Mouse (Mus musculus): ENCODE measurements at regions not wholly inside any gene's neighbourhood (a gene's known extent, or its start where the extent isn't known, plus 50 kb on each side); places are given as distances from the start of the nearest gene placed in this dataset.

GRCm38 (mm10) chr4:142545187-142545586 is 306.0 kb upstream of the Kazn start:
- WGBS: 21% methylated on average over 1 of the region's 1 CpGs

DNA sequence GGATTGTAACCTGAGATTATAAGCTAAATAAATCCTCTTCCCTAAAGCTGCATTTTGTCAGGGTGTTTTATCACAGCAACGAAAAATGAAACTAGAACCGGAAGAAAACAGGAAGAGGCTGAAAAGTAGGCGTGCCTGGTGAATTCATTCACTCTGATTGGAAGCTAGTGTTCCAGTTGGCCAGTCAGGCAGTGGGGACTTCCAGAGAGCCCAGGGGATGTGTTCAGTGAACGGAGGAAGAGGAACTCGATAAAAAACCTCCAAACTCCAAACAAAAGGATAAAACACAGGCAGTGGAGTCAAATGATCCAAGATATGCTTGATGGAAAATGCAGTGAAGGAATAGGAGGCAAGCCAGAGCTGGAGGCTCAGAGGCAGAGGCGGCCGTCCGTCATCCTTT is 305.5 kb upstream of the Kazn start:
- WGBS: 70% methylated on average over 8 of the region's 8 CpGs
- H3K4me2 ChIP-seq (ENCODE audit: low read length): no peak overlapping the region
- no peak overlapping the region for H3K27ac ChIP-seq (replicated peaks in 1 of 2; ENCODE audit: control insufficient read depth in 1 of 2, insufficient read depth in 1 of 2, low read depth in 2 of 2, low read length in 2 of 2)
- H3K9ac ChIP-seq (ENCODE audit: low read length): no peak overlapping the region
- no peak for ATAC-seq (ENCODE audit: insufficient number of reproducible peaks, insufficient read depth, low FRiP score, low read depth)
- H3K9me3 ChIP-seq (ENCODE audit: control insufficient read depth, low read length): no peaks in the 10 kb centered on the region
- H3K27me3 ChIP-seq (ENCODE audit: control insufficient read depth, insufficient read depth, low read length): no peaks in the 10 kb centered on the region
- no peaks in the 10 kb centered on the region for H3K4me1 ChIP-seq (ENCODE audit: control insufficient read depth in 2 of 2, insufficient read depth in 2 of 2, low read length in 2 of 2)
- no peak overlapping the region for H3K4me3 ChIP-seq (ENCODE audit: control insufficient read depth in 1 of 2, insufficient read depth in 1 of 2, low read depth in 1 of 2, low read length in 2 of 2)
- no peaks in the 10 kb centered on the region for H3K36me3 ChIP-seq (ENCODE audit: control insufficient read depth, insufficient read depth, low read length)

More at GRCm38 (mm10) chr4:142545187-142545586, 306.0 kb upstream of the Kazn start:
- ATAC-seq (ENCODE audit: insufficient number of reproducible peaks, insufficient read depth, low FRiP score, low read depth): no peak
- Histone ChIP-seq H3K27me3 (ENCODE audit: control insufficient read depth, insufficient read depth, low read length) (no peaks in the 10 kb centered on the region), H3K36me3 (ENCODE audit: control insufficient read depth, insufficient read depth, low read length) (no peaks in the 10 kb centered on the region), H3K9me3 (ENCODE audit: control insufficient read depth, low read length) (no peaks in the 10 kb centered on the region), H3K4me3 (ENCODE audit: control insufficient read depth in 1 of 2, insufficient read depth in 1 of 2, low read depth in 1 of 2, low read length in 2 of 2) (no peak overlapping the region), H3K4me2 (ENCODE audit: low read length) (no peak overlapping the region), H3K27ac (replicated peaks in 1 of 2; ENCODE audit: control insufficient read depth in 1 of 2, insufficient read depth in 1 of 2, low read depth in 2 of 2, low read length in 2 of 2) (no peak overlapping the region), H3K9ac (ENCODE audit: low read length) (no peak overlapping the region), H3K4me1 (ENCODE audit: control insufficient read depth in 2 of 2, insufficient read depth in 2 of 2, low read length in 2 of 2) (no peaks in the 10 kb centered on the region)

- Histone ChIP-seq H3K36me3 (ENCODE audit: control insufficient read depth, insufficient read depth, low read length) (no peaks in the 10 kb centered on the region), H3K4me1 (ENCODE audit: control insufficient read depth in 2 of 2, insufficient read depth in 2 of 2, low read length in 2 of 2) (no peaks in the 10 kb centered on the region), H3K9me3 (ENCODE audit: control insufficient read depth, low read length) (no peaks in the 10 kb centered on the region), H3K9ac (ENCODE audit: low read length) (no peak overlapping the region), H3K4me3 (ENCODE audit: control insufficient read depth in 1 of 2, insufficient read depth in 1 of 2, low read depth in 1 of 2, low read length in 2 of 2) (no peak overlapping the region), H3K4me2 (ENCODE audit: low read length) (no peak overlapping the region), H3K27me3 (ENCODE audit: control insufficient read depth, insufficient read depth, low read length) (no peaks in the 10 kb centered on the region), H3K27ac (replicated peaks in 1 of 2; ENCODE audit: control insufficient read depth in 1 of 2, insufficient read depth in 1 of 2, low read depth in 2 of 2, low read length in 2 of 2) (no peak overlapping the region)
- no peak for ATAC-seq (ENCODE audit: insufficient number of reproducible peaks, insufficient read depth, low FRiP score, low read depth)
- 78% methylated on average over 12 of the region's 12 CpGs for WGBS
Observed at GRCm38 (mm10) chr4:142539200-142539750, 300.1 kb upstream of the Kazn start.

DNA sequence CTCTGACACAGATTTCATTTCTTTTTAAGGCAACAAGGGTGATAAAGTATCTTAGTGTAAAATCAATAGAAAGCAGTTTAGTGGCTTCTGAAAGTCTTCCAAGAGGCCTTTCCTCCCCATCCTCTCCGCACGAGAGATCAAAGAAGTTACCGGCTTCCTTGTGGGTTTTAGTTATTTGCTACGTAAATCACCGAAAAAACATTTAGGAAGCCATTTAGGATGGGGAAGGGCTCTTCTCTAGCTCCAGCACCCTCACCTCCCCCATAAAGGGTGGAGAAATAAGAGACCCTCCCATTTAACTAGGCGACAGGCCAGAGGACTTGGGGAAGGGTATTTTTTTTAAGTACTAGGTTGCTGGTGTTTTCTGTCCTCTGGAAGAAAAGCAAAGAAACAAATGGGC is 287.9 kb upstream of the Kazn start:
- no peak for ATAC-seq (ENCODE audit: insufficient number of reproducible peaks, insufficient read depth, low FRiP score, low read depth)
- 74% methylated on average over 6 of the region's 6 CpGs for WGBS

DNA sequence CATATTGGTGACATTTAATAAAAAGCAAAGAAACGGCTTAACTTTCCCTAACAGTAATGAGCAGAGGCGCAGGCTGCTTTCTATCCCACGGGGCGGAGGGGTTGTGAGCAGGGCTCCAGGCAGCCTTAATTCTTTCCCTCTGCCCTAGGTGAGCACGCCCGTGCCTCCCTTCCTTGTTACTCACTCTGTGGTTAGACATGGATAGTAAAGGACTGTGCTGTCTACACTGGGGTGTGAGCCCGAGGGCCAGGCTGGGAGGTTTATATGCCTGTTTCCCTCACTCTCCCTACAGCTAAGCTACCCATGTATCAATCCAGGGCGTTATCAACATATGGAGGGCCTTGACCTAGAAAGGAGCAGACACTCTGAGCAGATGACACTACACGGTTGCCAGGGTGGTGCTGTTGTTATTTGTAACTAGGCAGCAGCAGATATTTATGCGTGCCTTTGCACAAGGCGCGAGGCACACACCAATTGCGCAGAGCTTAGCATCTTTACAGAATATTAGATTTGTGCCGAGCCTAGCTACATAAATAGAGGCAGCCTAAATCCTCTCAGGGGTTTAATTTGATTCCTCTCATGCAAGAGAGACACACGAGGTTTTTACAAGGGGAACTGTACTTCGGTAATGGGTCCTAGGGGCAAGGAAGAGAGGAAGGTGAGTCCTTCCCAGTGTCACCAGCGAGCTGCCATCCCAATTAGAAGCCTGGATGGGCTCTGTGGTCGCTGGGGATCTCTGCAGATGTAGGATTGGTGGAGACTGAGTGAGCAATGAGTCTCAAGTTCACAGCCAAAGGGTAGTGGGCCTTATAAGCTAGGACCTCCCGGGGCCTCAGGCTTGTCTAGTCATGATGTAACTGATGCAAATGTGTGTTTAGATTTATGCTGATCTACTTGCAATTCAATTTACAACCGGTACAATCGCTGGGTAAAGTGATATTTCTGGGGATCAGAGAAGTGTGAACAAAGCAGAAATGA is 278.6 kb upstream of the Kazn start:
- Histone ChIP-seq H3K9ac (ENCODE audit: low read length) (no peak overlapping the region), H3K27ac (replicated peaks in 1 of 2; ENCODE audit: control insufficient read depth in 1 of 2, insufficient read depth in 1 of 2, low read depth in 2 of 2, low read length in 2 of 2) (no peak overlapping the region), H3K36me3 (ENCODE audit: control insufficient read depth, insufficient read depth, low read length) (no peaks in the 10 kb centered on the region), H3K4me2 (ENCODE audit: low read length) (no peak overlapping the region), H3K4me1 (ENCODE audit: control insufficient read depth in 2 of 2, insufficient read depth in 2 of 2, low read length in 2 of 2) (no peaks in the 10 kb centered on the region), H3K9me3 (ENCODE audit: control insufficient read depth, low read length) (peaks cover 7% of the 10 kb centered on the region; the same call in 1 of the 2 replicates), H3K27me3 (ENCODE audit: control insufficient read depth, insufficient read depth, low read length) (no peaks in the 10 kb centered on the region), H3K4me3 (ENCODE audit: control insufficient read depth in 1 of 2, insufficient read depth in 1 of 2, low read depth in 1 of 2, low read length in 2 of 2) (no peak overlapping the region)
- WGBS: 70% methylated on average over 21 of the region's 21 CpGs
- no peak for ATAC-seq (ENCODE audit: insufficient number of reproducible peaks, insufficient read depth, low FRiP score, low read depth)

More for the DNA sequence above, 287.9 kb upstream of the Kazn start:
- H3K9ac ChIP-seq (ENCODE audit: low read length): no peak overlapping the region
- H3K27ac ChIP-seq (replicated peaks in 1 of 2; ENCODE audit: control insufficient read depth in 1 of 2, insufficient read depth in 1 of 2, low read depth in 2 of 2, low read length in 2 of 2): no peak overlapping the region
- no peaks in the 10 kb centered on the region for H3K4me1 ChIP-seq (ENCODE audit: control insufficient read depth in 2 of 2, insufficient read depth in 2 of 2, low read length in 2 of 2)
- no peaks in the 10 kb centered on the region for H3K36me3 ChIP-seq (ENCODE audit: control insufficient read depth, insufficient read depth, low read length)
- H3K4me2 ChIP-seq (ENCODE audit: low read length): no peak overlapping the region
- H3K9me3 ChIP-seq (ENCODE audit: control insufficient read depth, low read length): no peaks in the 10 kb centered on the region
- no peaks in the 10 kb centered on the region for H3K27me3 ChIP-seq (ENCODE audit: control insufficient read depth, insufficient read depth, low read length)
- no peak overlapping the region for H3K4me3 ChIP-seq (ENCODE audit: control insufficient read depth in 1 of 2, insufficient read depth in 1 of 2, low read depth in 1 of 2, low read length in 2 of 2)

DNA sequence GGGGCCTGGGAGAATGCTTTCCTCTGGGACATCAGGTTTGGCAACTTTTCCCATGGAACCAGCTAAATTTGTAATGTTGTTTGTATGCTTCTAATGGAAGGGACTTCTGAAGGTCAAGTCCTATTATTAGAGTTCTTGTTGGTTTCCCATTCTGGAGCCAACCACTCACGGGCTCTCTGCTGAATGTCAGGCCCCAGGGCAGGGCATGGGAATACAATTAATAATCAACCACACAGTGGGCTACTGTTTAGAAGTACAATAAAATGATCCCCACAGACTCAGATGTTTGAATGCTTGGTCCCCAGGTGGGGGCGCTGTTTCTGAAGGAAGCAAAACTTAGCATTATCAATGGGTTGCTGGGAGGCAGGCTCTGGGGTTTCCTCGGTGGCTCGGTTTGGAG is 275.6 kb upstream of the Kazn start:
- Histone ChIP-seq H3K4me1 (ENCODE audit: control insufficient read depth in 2 of 2, insufficient read depth in 2 of 2, low read length in 2 of 2) (no peaks in the 10 kb centered on the region), H3K27ac (replicated peaks in 1 of 2; ENCODE audit: control insufficient read depth in 1 of 2, insufficient read depth in 1 of 2, low read depth in 2 of 2, low read length in 2 of 2) (no peak overlapping the region), H3K36me3 (ENCODE audit: control insufficient read depth, insufficient read depth, low read length) (no peaks in the 10 kb centered on the region), H3K9me3 (ENCODE audit: control insufficient read depth, low read length) (peaks cover 16% of the 10 kb centered on the region; the same call in 1 of the 2 replicates), H3K9ac (ENCODE audit: low read length) (no peak overlapping the region), H3K4me2 (ENCODE audit: low read length) (no peak overlapping the region), H3K4me3 (ENCODE audit: control insufficient read depth in 1 of 2, insufficient read depth in 1 of 2, low read depth in 1 of 2, low read length in 2 of 2) (no peak overlapping the region), H3K27me3 (ENCODE audit: control insufficient read depth, insufficient read depth, low read length) (no peaks in the 10 kb centered on the region)
- no peak for ATAC-seq (ENCODE audit: insufficient number of reproducible peaks, insufficient read depth, low FRiP score, low read depth)
- 88% methylated on average over 4 of the region's 4 CpGs for WGBS

GRCm38 (mm10) chr4:142509386-142509785 is 270.2 kb upstream of the Kazn start:
- WGBS: 78% methylated on average over 2 of the region's 2 CpGs
- ATAC-seq (ENCODE audit: insufficient number of reproducible peaks, insufficient read depth, low FRiP score, low read depth): no peak
- no peak overlapping the region for H3K4me3 ChIP-seq (ENCODE audit: control insufficient read depth in 1 of 2, insufficient read depth in 1 of 2, low read depth in 1 of 2, low read length in 2 of 2)
- H3K36me3 ChIP-seq (ENCODE audit: control insufficient read depth, insufficient read depth, low read length): no peaks in the 10 kb centered on the region
- H3K9me3 ChIP-seq (ENCODE audit: control insufficient read depth, low read length): peaks cover 16% of the 10 kb centered on the region; the same call in 1 of the 2 replicates
- H3K27me3 ChIP-seq (ENCODE audit: control insufficient read depth, insufficient read depth, low read length): peaks cover 8% of the 10 kb centered on the region; the same call in 1 of the 2 replicates
- no peak overlapping the region for H3K4me2 ChIP-seq (ENCODE audit: low read length)
- no peak overlapping the region for H3K27ac ChIP-seq (replicated peaks in 1 of 2; ENCODE audit: control insufficient read depth in 1 of 2, insufficient read depth in 1 of 2, low read depth in 2 of 2, low read length in 2 of 2)
- H3K4me1 ChIP-seq (ENCODE audit: control insufficient read depth in 2 of 2, insufficient read depth in 2 of 2, low read length in 2 of 2): no peaks in the 10 kb centered on the region
- no peak overlapping the region for H3K9ac ChIP-seq (ENCODE audit: low read length)
